Mouse (Mus musculus) hindbrain, postnatal 0 days (tissue): Measurements from ENCODE around the gene Arid1b. TPM values are rescaled to one million over a fixed set of nuclear protein-coding genes. Genes with fewer than 3 reads are reported as not detected.

Experiments used
- ATAC-seq: fragments of 200-750 bp; cut with Nextera tagmentation; 2 replicates; pipeline ENCODE4 v1.8.0; 2017; ENCODE audit warnings: mild to moderate bottlenecking, moderate TSS enrichment, moderate library complexity
- DNase-seq: peaks from one replicate; pipeline ENCODE4 v3.0.0-alpha.2; 2015; ENCODE audit warnings: low spot score
- H3K27ac ChIP-seq: fragments of 300-500 bp; sonication (generic); 2 replicates; pipeline ENCODE4 v1.5.1; 2014; ENCODE audit warnings: mild to moderate bottlenecking
- H3K27me3 ChIP-seq: fragments of 300-500 bp; sonication (generic); 2 replicates; pipeline ENCODE4 v1.6.1; 2014; ENCODE audit warnings: low read length, mixed read lengths; ENCODE audit not compliant: insufficient read depth
- H3K36me3 ChIP-seq: fragments of 300-500 bp; sonication (generic); 2 replicates; pipeline ENCODE4 v1.6.1; 2014; ENCODE audit warnings: low read length, mixed read lengths; ENCODE audit not compliant: insufficient read depth
- H3K4me1 ChIP-seq: fragments of 300-500 bp; sonication (generic); 2 replicates; pipeline ENCODE4 v1.6.1; 2014; ENCODE audit warnings: antibody characterized with exemption, low read length, mixed read lengths; ENCODE audit not compliant: insufficient read depth
- H3K4me2 ChIP-seq: fragments of 300-500 bp; sonication (generic); 2 replicates; pipeline ENCODE4 v1.6.1; 2014; ENCODE audit warnings: low read depth, mild to moderate bottlenecking, low read length, moderate library complexity, mixed read lengths
- H3K4me3 ChIP-seq: fragments of 300-500 bp; sonication (generic); 2 replicates; pipeline ENCODE4 v1.5.1; 2014; ENCODE audit warnings: low read length
- H3K9ac ChIP-seq: fragments of 300-500 bp; sonication (generic); replicated peaks from 2 replicates; pipeline ENCODE4 v1.6.1; 2014; ENCODE audit warnings: mild to moderate bottlenecking, low read length, moderate library complexity, mixed read lengths
- H3K9me3 ChIP-seq: fragments of 300-500 bp; sonication (generic); 2 replicates; pipeline ENCODE4 v1.6.1; 2016; ENCODE audit warnings: low read length, mixed read lengths
- CTCF ChIP-seq: IDR thresholded peaks from 2 replicates; pipeline ENCODE4 v1.5.1; 2016; ENCODE audit warnings: antibody characterized with exemption, control low read depth, low read depth
- WGBS: fragments of 180-500 bp; shearing (Covaris S2); extraction: QIAGEN DNeasy Blood & Tissue Kit; methylation state at CpG from one replicate; pipeline ENCODE4 v1.1.7; 2014; 5-methylcytosine and 5-hydroxymethylcytosine counted together
- polyA plus RNA-seq: library from polyadenylated mRNA; unstranded; fragments of >200 nt; fragmentation: Nextera tagmentation; extraction: Ambion mirVana; gene quantifications from 2 replicates; pipeline ENCODE4 v1.2.1, GENCODE M21; 2015
- total RNA-seq: library from RNA; depleted of rRNA; stranded (reverse); fragments of >200 nt; gene quantifications from 2 replicates; pipeline ENCODE4 v1.2.3, GENCODE M21; 2014

Gene Arid1b
- total and polyA plus RNA-seq, 2 experiments from 2014 or later, result 10.5 to 62.5 TPM

DNA sequence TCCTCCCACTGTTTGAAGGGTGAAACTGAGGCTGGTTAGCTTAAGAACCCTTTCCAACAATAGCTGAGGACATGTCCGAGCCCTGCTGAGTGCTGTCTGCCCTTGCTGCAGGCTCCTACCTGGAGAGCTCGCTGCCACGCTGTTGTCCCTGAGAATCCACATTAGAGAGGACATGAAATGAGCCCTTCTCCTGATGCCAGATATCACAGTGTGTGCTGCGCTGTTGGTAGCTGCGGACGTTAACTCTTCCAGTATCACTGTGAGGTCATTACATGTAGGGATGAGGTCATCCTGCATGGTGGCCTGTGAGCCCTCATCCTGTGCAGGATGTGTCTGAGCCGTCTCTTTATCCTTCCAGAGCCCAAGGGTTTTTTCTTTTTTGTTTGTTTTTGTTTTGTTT is 235.9 kb downstream of the Arid1b start:
- Histone ChIP-seq H3K9ac (no peak overlapping the region), H3K4me3 (no peak overlapping the region), H3K4me2 (no peak overlapping the region), H3K27me3 (no peaks in the 10 kb centered on the region), H3K4me1 (peaks cover 6% of the 10 kb centered on the region), H3K27ac (no peak overlapping the region), H3K36me3 (no peaks in the 10 kb centered on the region), H3K9me3 (no peaks in the 10 kb centered on the region)
- DNase-seq (no peak), ATAC-seq (no peak)
- no peak for TF ChIP-seq CTCF
- WGBS, result 65% methylated on average over 7 of the region's 7 CpGs

GRCm38 (mm10) chr17:5232180-5232579 is 238.0 kb downstream of the Arid1b start:
- DNase-seq (no peak), ATAC-seq (no peak)
- Histone ChIP-seq H3K27me3 (no peaks in the 10 kb centered on the region), H3K4me3 (no peak overlapping the region), H3K36me3 (no peaks in the 10 kb centered on the region), H3K9me3 (no peaks in the 10 kb centered on the region), H3K9ac (no peak overlapping the region), H3K27ac (no peak overlapping the region), H3K4me1 (peaks cover 7% of the 10 kb centered on the region), H3K4me2 (no peak overlapping the region)
- 56% methylated on average over 2 of the region's 2 CpGs for WGBS
- no peak for TF ChIP-seq CTCF

DNA sequence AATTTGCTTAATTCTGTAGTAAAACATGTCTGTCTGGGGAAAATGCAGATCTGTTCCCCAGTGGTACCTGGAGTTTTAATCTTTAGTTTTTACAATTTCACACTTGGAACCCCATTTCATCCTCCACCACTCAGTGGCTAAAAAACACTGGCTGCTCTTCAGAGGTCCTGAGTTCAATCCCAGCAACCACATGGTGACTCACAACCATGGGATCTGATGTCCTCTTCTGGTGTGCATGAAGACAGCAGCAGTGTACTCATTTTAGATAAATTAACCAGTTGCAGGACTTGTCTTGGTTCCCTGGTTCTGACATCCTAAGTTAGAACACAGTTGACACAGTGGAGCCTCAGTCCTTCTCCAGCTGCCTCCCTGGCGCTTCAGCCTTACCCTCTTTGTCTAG is 239.9 kb downstream of the Arid1b start:
- ATAC-seq (no peak), DNase-seq (no peak)
- no peak overlapping the region for H3K9ac ChIP-seq
- no peaks in the 10 kb centered on the region for H3K9me3 ChIP-seq
- H3K36me3 ChIP-seq, result no peaks in the 10 kb centered on the region
- WGBS, result 100% methylated on average over 1 of the region's 1 CpGs
- no peaks in the 10 kb centered on the region for H3K27me3 ChIP-seq
- no peak for TF ChIP-seq CTCF
- no peak overlapping the region for H3K4me2 ChIP-seq
- H3K4me3 ChIP-seq, result no peak overlapping the region
- H3K4me1 ChIP-seq, result peaks cover 9% of the 10 kb centered on the region
- no peak overlapping the region for H3K27ac ChIP-seq

GRCm38 (mm10) chr17:5235057-5235456 is 240.9 kb downstream of the Arid1b start:
- no peak overlapping the region for H3K4me3 ChIP-seq
- no peak for DNase-seq
- no peaks in the 10 kb centered on the region for H3K27me3 ChIP-seq
- no peaks in the 10 kb centered on the region for H3K9me3 ChIP-seq
- no peak overlapping the region for H3K27ac ChIP-seq
- no peak for ATAC-seq
- no peaks in the 10 kb centered on the region for H3K36me3 ChIP-seq
- no peak overlapping the region for H3K9ac ChIP-seq
- H3K4me2 ChIP-seq, result no peak overlapping the region
- no peak for TF ChIP-seq CTCF
- 88% methylated on average over 9 of the region's 9 CpGs for WGBS
- H3K4me1 ChIP-seq, result peaks cover 9% of the 10 kb centered on the region

- Histone ChIP-seq H3K27ac (no peak overlapping the region), H3K4me1 (peaks cover 9% of the 10 kb centered on the region), H3K36me3 (no peaks in the 10 kb centered on the region), H3K4me3 (no peak overlapping the region), H3K4me2 (no peak overlapping the region), H3K27me3 (no peaks in the 10 kb centered on the region), H3K9ac (no peak overlapping the region), H3K9me3 (no peaks in the 10 kb centered on the region)
- no peak for ATAC-seq
- no peak for DNase-seq
- WGBS, result 43% methylated on average over 3 of the region's 3 CpGs
- TF ChIP-seq CTCF, result no peak
These were observed 243.6 kb downstream of the Arid1b start for GRCm38 (mm10) chr17:5237765-5238164.

DNA sequence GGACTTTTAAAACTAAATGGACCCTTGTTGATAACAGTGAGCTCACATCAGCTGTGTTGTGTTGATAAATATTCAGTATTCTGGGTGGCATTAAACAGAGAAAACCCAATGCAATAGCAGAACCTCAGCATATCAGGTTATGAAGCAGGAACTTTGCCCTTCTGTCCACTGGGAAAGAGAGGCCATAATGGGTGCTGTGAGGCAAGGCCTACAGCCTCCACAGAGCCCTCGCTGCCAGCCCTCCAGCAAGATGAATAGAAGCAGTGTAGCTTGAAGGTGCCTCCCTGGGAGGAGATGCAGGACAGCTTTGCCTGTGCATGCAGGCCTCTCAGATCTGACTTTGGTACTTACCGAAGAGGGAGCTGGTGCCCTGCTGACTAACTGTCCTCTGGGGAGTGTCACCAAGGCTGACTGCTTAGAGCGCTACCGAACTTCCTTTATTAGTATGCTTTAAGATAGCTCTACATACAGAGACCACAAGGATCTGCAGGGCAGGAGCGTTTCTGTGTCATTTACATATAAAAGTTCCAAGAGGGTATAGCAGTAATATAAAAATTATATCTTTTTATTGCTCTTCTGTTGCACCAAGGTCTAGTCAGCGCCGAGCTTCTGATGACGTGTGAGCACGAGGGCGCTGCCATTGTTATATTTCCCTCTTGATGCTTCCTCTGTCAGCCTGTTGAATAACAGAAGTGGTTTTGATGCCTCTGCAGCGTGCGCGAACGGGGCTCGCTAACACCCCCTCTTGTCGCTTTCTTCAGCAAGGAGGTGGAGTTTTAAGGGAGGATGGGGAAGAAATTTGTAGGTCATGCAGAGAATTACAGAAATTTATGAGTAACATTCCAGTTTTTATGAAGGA is 244.5 kb downstream of the Arid1b start:
- no peak overlapping the region for H3K27ac ChIP-seq
- ATAC-seq (peak; percentile 45; the same call in 1 of the 2 replicates), DNase-seq (no peak)
- H3K36me3 ChIP-seq, result no peaks in the 10 kb centered on the region
- 44% methylated on average over 16 of the region's 16 CpGs for WGBS
- H3K4me3 ChIP-seq, result no peak overlapping the region
- H3K4me2 ChIP-seq, result no peak overlapping the region
- H3K9ac ChIP-seq, result no peak overlapping the region
- no peak for TF ChIP-seq CTCF
- no peaks in the 10 kb centered on the region for H3K27me3 ChIP-seq
- no peaks in the 10 kb centered on the region for H3K9me3 ChIP-seq
- H3K4me1 ChIP-seq, result peaks cover 9% of the 10 kb centered on the region

GRCm38 (mm10) chr17:5244526-5244925 is 250.4 kb downstream of the Arid1b start:
- Histone ChIP-seq H3K9me3 (no peaks in the 10 kb centered on the region), H3K4me1 (peaks cover 12% of the 10 kb centered on the region; the same call in 1 of the 2 replicates), H3K4me3 (no peak overlapping the region), H3K4me2 (no peak overlapping the region), H3K27me3 (no peaks in the 10 kb centered on the region), H3K27ac (no peak overlapping the region), H3K9ac (no peak overlapping the region), H3K36me3 (no peaks in the 10 kb centered on the region)
- no peak for TF ChIP-seq CTCF
- DNase-seq (no peak), ATAC-seq (no peak)
- WGBS, result 67% methylated on average over 2 of the region's 2 CpGs
